Mouse (Mus musculus) ovary, adult 10 weeks (tissue): Measurements from ENCODE around the gene Selplg. TPM values are rescaled to one million over a fixed set of nuclear protein-coding genes. Genes with fewer than 3 reads are reported as not detected.

ENCODE experiments used
- polyA plus RNA-seq: library from polyadenylated mRNA; stranded (reverse); fragments of 350-450 nt; fragmentation: Illumina TruSeq; extraction: RNeasy Lipid Tissue Mini Kit (QIAGEN cat#74804); gene quantifications from one replicate; pipeline ENCODE4 v1.2.3, GENCODE M21; 2014

The Selplg gene
- not detected for polyA plus RNA-seq

DNA sequence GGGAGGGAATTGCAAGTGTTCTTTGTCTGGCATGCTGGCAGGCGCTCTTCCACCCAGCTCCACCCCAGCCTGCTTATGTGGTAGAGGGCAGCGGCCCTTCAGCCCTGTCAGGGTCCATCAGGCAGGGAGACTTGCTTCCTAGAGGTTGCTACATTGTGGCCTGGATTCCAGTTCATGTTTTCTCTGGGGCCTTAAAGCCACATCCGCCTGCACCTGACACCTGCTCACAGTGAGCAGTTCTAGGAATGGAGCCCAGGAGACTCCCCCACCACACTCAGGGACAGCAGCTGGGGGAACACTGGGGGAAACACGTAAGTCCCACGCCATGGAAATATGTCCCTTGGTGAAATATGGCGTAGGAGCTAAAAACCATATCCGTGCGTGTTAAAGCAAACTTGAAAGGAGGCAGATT, at the start of gene Selplg:
TSS of gene Selplg (minus strand) at position 155 of the 412 bp plus-strand sequence.

DNA sequence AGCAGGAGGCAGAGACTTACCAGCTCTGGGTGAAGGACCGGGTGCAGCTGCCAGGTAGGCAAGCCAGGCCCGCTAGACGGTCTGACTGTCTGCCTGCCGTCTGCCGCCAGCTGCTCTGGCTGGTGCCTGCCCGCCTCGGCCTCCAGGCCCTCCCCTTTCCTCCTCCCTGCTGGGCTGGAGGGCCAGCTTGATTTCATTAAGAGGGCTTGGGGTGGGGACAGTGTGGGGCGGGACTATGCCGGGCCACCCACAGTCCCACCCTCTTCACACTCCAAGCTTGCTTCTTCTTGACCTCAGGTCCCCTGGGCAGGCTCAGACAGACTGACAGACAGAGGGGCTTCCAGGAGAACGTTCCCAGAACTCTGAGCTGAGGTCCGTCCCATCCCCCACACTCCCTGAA, 32.2 kb downstream of the Selplg start, which contains the start of gene Tmem119:
TSS of gene Tmem119 (minus strand) at position 237 of the 400 bp plus-strand sequence.

DNA sequence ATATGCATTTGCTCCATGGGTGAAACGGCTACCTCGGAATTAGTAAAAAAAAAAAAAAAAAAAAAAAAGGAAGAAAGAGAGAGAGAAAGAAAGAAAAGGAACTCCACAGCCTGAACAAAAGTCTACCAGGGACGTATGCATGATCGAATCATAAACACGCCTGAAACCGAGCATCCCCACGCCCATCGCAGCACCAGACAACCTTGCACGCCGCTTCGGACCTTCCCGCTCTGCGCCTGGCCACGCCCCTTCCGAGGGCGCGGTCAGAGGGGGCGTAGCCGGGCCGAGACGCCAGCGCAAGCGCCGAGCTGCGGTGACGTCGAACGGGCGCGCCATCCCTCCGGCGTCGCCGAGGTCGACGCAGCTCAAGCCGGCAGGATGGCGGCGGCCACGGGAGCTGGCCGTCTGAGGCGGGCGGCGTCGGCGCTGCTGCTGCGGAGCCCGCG, 60.0 kb downstream of the Selplg start, which contains the start of the genes Sart3 and Iscu:
TSS of gene Sart3 (minus strand) at position 61 of the 446 bp plus-strand sequence.
TSS of gene Iscu (plus strand) at position 299 of the 446 bp plus-strand sequence.

Other genes with a start within 250 kb of the Selplg start
- 0.71 TPM for gene Cmklr1, start 182.2 kb downstream of the Selplg start, polyA plus RNA-seq
- gene 1700069L16Rik, start 107.9 kb downstream of the Selplg start, polyA plus RNA-seq, result not detected
- gene Ficd, start 96.8 kb downstream of the Selplg start, polyA plus RNA-seq, result 3.9 TPM
- 3.5 TPM for gene Sart3, start 60.1 kb downstream of the Selplg start, polyA plus RNA-seq
- gene Iscu, start 59.9 kb downstream of the Selplg start, polyA plus RNA-seq, result 29.8 TPM
- gene Tmem119, start 32.1 kb downstream of the Selplg start, polyA plus RNA-seq, result 0.86 TPM
- 13.1 TPM for gene Coro1c, start 76.1 kb upstream of the Selplg start, polyA plus RNA-seq
- gene Ssh1, start 161.2 kb upstream of the Selplg start, polyA plus RNA-seq, result 3.3 TPM
- not detected for gene Dao, start 171.1 kb upstream of the Selplg start, polyA plus RNA-seq
- gene Usp30, start 232.8 kb upstream of the Selplg start, polyA plus RNA-seq, result 3.6 TPM